Mouse (Mus musculus): Measurements from ENCODE around the gene Tex44.

Tex44 gene

DNA sequence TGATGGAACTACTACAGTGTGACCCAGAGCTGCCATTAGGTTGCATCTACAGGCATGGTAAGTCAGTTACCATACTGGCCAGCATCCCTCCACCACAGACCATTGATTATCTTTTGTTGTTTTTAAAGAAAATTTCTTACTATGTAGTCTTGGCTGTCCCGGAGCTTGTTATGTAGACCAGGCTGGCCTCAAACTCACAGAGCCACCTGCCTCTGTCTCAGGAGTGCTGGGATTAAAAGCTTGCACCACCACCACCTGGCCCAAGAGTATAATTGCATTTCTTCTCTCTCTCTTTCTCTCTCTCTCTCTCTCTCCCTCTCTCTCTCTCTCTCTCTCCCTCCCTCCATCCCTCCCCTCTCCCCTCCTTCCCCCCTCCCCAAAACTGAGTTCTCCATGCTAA lies 1.8 kb upstream of the Tex44 start:
- no peak for DNase-seq

DNA sequence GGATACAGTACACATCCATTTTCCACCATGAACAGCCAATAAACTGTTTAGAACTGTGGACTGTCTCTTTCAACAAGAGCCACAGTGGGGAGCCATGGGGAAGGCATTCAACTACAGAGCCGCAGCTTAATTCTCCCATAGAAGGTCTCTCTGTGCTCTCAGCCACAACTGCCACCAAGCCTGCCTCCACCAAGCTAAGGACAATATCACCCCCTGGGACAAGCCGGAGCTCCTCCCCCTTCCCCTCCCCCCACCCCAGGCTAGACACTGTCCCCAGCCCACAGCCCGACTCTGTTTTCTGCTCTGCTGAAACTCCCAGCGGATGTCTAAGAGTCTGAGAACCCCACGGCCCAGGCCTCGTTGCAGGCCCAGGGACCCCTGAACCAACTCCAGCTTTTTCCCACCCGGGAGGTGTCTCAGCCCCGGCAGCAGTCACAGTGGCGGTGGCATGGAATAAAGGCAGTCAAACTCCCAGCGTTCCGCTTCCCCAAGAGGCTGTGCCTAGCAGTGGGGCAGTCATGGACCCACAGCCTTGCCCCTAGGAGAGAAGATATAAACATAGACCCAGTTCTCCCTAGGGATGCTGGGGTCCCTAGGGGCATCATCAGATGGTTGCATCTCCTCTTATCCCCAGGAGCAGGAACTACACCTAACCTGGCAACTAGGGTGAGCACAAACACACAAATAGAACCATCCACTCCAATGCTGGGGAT lies 1.1 kb upstream of the Tex44 start:
- no peak for DNase-seq

DNA sequence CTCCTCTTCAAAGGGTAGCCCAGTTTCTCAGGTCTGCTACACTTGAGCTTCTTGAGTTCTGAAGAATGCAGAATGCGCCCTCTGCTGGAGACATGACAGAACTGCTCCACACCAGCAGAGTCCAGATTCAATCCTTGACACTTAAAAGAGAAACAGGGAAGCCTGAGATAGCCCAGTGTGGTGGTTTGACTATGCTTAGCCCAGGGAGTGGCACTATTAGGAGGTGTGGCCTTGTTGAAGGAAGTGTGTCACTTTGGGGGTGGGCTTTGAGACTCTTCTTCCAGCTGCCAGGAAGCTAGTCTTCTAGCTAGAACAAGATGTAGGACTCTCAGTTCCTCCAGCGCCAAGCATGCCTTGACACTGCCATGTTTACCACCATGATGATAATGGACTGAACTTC lies 3.9 kb downstream of the Tex44 start:
- peak; percentile 85 to 89 for DNase-seq

DNA sequence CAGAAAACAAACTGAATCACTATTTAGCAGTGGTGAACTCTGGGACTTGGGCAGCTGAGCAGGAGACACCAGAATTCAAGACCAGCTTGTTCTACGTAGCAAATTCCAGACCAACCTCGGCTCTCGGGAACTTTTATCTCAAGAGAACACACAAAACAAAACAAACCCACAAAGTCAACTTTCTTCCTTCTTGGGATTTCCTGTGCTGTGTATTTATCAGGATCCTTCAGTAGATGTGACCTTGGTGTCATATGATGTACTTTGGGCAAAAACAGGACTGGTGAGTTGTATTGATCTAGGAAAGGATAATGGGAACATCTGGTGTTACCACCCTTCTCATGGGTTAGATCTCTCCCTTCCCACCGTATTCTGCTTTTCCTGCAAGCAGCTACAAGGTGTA lies 6.6 kb downstream of the Tex44 start:
- no peak for DNase-seq

DNA sequence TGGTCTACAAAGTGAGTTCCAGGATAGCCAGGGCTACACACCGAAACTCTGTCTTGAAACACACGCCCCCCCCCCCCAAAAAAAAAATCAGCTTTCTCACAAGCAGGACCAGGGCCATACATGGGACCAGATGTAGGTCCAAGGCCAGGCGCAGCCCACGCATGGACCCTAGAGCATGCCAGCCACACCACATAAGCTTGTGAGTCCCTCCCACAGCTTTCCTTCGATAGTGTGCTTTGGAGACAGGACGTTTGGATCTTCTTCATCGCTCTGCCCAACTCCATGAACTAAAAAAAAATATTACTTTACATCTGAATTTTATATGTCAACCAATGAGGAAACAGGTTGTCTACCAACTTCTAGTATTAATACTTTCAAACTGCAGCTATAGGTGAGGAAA lies 7.2 kb downstream of the Tex44 start:
- no peak for DNase-seq

DNA sequence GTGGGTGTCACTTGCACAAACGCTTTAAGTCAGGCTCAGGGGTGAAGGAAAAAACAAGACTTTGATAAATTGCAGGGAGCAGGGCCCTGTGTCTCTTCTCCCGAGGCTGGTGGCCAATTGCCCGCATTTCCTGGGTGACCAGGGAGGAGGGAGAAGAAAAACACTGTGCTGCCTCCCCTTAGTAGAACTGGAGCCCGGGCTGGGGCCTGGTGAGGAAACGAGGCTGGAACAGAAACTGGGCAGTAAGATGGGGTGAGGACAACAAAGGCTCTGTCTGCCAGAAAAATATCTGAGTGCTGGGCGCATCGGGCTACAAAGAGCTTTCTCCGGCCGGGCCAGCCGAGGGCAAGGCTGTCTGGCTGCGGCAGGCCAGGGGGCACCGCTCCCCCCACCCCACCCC lies 7.9 kb downstream of the Tex44 start:
- peak in 1 of 2 experiments; percentile 77 for DNase-seq

DNA sequence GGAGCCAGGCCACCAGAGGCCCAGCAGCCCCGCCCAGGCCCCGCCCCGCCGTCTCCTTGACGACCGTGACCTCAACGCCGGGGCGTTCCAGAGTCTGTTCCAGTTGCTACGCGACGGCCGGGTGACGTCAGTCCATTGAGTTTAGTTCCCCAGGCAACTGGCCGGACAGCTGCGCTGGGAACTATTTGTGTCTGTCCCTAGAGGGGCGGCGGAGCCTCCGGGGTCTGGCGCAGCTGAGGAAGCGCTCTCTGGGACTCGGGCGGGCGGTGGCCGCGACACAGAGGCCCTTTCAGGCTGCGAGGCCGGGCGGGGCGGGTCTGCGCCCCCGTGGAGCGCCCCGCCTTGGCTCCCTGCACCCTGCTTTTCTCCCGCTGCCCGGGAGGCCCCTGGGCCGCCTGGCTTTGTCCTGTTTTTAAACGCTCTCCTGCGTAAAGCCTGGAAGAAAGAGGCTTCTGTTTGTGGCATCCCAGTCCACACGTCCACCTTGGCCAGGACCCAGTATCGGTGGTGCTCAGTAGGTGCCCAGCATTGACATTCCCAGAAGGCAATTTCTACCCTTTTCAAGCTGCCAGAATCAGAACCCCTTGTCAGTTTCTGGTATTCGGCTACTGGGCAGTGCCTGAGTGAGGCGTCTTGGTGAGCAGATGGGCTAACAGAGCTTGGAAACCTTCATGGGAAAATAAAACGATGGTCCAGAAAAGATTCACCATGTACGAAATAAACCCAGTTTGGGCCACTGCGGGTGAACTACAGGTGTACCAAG lies 8.5 kb downstream of the Tex44 start:
- peak; percentile 97 to 98 for DNase-seq

DNA sequence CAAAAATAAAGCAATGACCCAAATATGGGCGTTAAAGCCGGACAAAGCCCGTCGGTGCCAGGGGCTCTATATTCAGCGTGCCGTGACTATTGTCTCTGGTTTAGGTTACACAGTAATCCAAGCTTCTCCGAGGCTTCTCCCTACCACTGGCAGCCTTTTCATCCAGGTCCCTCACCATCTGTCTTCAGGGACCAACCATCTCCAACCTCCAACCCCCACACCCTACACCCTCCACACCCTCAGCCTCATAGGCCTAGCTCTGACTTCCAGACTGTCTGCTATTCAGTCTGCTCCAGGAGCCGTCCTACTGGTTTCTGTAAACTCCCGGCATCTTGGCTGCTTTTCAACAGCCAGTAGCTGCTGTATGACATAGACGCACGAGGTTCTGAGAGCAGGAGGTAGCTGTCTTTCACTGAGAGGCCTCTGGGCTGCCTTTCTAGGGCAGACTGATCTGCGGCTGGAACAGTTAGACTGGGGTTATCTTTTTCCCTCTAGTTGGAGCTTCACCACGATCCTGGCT lies 9.2 kb downstream of the Tex44 start:
- DNase-seq: peak; percentile 69 to 76

DNA sequence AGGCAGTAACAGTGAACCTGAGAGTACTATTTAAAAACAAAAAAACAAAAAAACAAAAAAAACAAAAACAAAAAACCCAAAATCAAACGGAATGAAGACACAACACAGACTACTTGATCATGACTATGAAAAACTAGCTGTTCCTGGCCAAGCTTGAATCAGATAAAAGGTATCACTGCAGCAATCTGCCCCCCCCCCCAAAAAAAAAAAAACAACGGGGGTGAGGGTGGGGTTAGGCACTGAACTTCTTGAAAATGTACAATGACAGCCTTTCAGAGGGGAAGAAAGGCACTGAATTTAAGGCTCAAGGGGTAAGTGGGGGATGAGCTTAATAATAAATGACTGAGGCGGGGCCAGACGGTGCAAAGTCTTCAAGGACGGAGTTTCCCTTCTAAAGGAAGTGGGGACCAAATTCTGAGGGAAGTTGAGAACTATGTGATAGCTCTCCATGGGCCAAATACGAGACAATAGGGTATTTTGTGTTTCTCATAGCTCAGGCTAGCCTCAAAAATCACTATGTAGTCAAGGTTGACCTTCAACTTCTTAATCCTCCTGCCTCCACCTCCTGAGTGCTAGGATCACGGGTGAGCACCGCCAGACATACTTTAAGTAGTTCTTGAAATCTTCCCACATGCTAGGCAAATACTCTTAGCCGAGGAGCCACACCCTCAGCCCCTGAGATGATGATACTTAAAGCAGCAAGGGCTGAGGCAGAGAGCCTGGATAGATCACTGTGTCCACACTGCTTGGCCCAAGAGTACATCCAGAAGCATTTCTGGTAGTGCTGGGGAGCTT lies 11.3 kb downstream of the Tex44 start:
- no peak for DNase-seq

DNA sequence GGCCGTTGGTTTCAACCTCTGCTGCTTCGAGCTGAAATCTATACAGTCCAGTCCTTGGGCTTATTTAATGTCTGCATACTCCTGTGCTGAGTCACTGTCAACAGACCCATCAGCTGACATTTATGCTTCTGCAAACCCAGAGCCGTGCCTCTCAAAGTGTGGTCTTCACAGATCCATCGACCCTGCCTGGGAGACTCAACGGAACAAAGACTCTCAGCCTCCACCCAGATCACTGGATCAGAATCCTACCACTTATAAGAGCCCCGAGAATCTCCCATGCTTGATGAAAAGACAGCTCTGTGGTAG lies 11.8 kb downstream of the Tex44 start:
- DNase-seq: no peak

DNA sequence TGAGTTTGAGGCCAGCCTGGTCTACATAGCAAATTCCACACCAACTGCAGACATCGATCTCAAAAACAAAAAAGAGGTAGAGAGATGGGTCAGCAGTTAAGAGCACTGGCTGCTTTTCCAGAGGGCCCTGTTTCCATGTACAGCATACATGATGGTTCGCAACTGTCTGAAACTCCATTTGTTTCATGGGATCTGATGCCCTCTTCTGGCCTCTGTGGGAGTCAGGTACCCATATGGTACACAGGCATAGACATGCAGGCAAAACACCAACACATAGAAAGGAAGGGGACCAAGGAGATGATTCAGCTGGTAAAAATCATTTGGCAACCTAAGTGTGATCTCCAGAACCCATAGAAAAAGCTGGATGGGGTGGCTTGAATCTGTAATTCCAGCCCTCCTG lies 12.4 kb downstream of the Tex44 start:
- peak in 1 of 2 experiments; percentile 48 for DNase-seq

DNA sequence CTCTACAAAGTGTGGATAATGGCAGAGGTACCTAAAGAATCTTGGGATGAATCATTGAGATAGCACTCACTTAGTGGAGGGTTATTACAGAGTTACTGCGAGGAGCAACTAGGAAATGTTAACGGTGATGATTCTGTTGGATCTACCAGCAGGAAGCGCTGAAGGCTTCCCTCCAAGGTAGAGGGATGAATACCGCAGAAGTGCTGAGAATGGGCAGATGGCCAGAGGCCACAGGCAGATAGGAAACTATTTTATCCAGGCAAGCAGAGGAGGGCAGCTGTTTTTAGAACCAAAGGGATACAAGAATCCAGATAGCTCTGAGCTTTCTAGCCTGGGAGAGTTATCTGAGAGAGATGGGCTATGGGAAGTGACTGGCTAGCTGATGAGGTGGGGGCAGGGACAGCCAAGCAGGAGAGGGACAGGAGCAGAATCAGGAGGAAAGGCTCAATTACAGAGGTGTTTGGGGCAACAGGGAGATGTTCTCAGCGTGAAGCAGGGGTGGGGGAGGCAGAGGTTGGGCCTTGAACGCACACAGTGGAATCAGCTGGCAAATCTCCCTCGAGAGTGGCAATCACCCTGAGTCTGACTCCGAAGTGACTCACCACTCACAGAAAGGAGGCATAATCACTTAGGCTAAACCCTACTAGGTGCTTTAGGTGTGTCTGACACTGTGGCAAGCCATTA lies 13.5 kb downstream of the Tex44 start:
- peak in 1 of 2 experiments; percentile 43 for DNase-seq

DNA sequence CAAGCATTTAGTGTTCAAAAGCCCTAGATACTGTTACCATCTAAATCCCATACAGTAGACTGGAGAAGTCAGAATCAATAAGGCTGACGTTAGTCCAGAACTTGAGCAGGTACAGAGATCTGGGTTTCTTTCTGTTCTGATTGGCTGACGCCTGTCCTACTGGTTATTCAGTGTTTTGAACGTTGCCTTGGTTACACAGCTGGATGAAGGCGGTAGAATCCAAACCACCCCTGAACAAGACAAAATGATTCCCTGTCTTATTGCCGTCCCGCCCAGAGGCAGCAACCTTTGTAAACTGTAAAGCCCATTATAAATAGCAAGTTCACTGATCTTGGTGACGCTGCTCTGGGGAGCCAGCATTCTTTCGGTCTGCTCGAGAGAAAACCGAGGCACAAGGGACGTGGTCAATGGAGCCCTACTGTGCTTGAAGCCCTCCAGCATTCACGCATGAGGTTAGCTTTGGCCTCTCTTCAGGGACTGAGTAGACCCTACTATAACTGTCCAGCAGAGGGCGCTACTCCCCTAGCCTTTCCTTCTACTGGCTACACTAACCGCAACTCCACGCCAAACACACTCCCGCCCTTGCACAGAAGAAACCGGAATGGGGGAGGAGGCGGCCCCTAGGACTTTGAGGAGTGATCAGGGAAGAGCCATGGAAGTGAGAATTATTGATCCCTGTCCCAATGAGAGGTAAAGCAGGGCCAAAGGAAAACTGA lies 14.2 kb downstream of the Tex44 start:
- peak; percentile 98 to 99 for DNase-seq

DNA sequence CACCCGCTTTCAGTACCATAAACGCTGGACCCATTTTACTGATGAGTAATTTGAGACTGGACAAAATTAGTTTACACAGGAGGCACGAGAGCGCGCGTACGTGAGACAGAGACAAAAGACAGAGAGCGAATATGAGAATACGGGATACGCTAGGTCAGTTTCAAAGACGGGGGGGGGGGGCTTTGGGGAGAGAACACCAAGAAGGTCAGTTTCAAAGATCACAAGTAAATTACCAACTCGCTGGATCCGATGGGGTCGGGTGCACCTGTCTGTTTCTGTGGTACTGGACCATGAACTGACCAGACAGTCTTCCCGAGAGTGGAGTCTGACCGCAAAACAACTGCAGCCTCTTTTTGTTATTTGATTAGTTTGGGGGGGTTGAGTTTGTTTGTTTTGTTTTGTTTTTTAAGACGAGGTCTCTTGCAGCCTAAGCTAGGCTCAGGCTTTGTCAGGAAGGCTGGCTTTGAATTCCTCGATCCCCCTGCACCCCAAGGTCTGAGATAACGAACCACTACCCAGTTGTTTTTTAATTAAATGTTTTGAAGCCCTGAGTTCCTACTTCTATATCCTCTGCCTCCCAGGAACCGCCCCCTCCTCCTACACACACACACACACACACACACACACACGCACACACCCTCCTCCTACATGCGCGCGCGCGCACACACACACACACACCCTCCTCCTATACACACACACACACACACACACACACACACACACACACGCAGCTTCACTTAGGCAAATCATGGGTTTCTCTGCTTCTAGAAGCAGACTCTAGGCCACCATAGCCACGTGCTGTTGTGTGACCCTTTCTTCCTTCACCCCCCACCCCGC lies 15.0 kb downstream of the Tex44 start:
- DNase-seq: peak; percentile 66 to 76

DNA sequence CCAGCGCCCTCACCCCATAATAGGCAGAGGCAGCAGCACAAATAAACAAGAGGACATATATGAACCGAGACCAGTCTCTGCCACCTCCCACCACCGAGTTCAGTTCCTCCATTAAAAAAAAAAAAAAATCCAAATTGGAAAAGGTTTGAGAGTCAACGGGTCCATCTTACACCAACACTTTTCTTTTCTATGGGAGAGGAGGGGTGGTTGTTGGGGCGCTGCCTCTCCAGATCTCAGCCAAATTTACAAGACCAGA lies 15.5 kb downstream of the Tex44 start:
- no peak for DNase-seq

DNA sequence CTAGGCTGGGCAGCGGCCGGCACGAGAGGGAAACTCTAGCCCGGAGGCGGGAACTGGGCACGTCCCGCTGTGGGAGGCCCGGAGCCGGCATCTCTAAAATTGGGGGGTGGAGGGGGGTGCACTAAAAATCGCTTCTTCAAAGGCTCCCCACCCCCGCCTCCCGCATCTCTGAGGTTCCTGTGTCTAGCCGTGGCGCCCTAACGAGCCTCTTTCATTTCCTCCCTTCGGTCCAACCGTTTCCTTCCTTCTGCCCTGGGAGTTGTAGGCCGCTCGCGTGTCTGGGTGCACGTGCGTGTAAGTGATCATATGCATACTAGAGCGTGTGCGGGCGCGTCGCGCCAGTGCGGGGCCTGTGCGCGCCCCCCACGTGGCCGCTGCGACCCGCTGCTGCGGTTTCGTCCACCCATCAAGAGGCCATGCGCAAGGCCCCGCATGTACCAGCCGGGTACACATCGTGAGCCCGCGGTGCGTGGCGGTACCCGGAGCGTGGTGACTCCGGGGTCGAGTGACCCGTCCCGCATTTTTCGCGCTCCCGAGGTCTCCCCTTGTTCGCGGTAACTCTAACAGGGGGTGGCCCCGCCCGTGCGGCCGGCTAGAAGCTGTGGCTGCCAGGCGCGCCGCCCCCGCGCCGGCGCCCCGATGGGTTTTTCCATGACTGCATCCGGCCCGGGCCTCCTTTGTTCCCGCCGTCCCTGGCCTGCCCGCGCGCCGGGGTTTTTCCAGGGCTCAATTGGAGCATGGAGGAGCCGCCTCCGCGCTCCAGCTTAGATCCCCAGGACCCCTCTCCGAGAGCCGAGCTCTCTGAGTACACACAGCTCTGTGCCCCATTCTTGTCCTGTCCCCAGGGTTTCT lies 16.1 kb downstream of the Tex44 start:
- DNase-seq: peak; percentile 85 to 87

DNA sequence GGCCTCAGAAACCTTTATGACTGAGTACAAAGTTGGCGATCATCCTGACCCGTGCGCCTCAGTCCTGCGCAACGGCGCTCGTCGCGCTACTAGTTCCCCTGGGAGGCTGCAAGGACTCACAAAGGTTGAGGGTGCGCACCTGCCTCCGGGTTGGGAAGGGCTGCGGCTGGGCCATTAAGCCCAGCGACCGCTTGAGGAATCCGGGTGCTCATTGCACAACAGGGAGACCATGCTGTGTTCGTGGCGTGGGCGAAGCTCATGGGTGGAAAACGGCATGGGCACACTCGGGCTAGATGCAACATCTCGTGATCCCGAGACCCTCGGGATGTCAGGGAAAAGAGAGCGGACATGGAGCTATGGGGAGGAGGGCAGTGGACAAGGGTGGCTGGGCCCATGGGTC lies 16.7 kb downstream of the Tex44 start:
- no peak for DNase-seq

DNA sequence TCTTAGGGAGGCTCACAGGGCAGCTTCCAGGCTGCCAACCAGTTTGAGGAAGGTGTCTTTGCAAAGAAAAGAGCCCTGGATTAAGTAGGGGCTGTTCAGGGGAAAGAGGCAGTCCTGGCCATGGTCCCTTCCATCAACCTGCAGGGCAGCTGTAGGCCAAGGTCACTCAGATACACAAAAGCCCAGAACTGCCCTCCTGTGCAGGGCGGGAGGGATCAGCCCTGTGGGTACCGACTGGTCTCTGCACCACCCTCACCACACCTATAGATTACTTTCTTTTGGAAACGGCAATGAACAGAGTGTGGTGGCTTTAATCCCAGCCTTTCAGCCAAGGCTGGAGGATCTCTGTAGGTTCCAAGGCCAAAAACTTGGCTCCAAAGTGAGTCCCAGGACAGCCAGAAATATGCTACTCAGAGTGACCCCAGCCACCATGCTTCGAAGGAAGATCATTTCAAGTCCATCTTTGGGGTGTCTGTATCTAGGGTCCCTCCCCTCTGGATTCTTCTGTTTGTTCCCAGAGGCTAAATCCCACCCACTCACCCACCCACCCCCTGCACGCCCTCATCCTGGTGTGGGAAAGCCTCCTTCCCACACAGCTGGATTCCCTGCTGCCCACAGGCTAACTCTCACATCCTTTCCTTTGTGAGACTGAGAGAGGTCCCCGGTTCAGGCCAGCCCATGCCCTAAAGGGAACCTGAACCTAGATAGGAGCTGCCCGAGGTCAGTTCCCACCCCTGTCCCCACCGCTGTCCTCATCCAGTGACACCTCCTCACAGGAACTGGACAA lies 17.4 kb downstream of the Tex44 start:
- no peak for DNase-seq

DNA sequence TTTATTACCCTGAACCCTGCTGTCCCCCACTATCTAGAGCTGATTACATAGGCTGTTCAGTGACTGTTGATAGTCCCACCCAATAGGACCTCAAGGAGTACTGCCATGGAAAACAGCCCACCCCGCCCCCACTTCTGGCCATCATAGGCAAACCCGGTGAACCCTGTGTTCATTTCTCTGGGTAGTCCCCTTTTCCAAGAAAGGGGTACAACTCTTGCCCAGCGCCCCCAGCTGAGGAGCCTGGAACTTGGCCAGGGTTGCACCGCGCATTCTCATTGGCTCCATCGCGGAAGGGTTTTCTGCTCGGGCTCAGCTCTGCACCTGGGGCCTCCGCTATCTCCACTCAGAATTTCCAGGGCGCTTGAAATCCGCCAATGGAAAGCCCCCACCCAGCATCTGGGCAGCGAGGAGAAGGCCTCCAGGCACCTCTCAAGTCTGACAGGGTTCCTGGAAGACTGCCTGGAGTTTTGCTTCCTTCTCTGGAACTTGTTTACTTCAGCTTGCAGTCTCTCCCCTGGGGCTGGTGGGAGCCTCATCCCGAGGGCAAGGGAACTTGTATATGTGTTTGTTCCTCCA lies 21.6 kb downstream of the Tex44 start:
- DNase-seq: peak; percentile 45 to 72
